Mouse (Mus musculus): Measurements from ENCODE around the gene Zmynd10.
"Not testable (repeated sequence)": the region's sequence is repeated elsewhere in the genome, so short reads cannot be mapped to it uniquely, and the experiment has no call there.

The Zmynd10 gene

GRCm38 (mm10) chr9:107555701-107556100 is 8.6 kb downstream of the Zmynd10 start:
- no peak for DNase-seq (ENCODE audit: low read depth)

GRCm38 (mm10) chr9:107556346-107556745 is 9.2 kb downstream of the Zmynd10 start:
- DNase-seq (ENCODE audit: low read depth): no peak

- DNase-seq (ENCODE audit: low read depth): peak; percentile 91
These were observed 16.0 kb downstream of the Zmynd10 start, which contains the start of gene Tusc2 for GRCm38 (mm10) chr9:107563029-107563581. Tusc2 (plus strand) TSS chr9:107563255.

DNA sequence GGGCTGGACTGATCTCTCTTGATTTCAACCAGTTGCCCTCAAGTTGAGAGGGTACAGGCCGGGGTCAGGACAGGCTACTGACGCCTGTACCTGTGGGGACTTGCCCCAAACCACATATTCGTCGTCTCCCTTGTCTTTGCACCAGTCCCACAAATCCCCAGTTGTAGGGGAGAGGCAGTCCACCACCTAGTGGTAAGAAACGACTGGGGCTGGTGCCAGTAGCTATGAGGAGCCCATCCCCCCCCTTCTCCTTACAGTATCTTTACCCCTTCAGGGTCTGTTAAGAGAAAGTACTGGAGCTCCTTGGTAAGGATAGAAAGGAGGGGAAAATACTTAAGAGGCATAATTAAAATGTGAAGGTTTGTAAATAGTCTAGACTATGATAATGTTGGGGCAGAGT is 18.5 kb downstream of the Zmynd10 start:
- not testable (repeated sequence) for DNase-seq (ENCODE audit: low read depth)

GRCm38 (mm10) chr9:107566041-107566709 is 19.1 kb downstream of the Zmynd10 start:
- peak; percentile 87 for DNase-seq (ENCODE audit: low read depth)

GRCm38 (mm10) chr9:107566855-107567254 is 19.8 kb downstream of the Zmynd10 start:
- no peak for DNase-seq (ENCODE audit: low read depth)

DNA sequence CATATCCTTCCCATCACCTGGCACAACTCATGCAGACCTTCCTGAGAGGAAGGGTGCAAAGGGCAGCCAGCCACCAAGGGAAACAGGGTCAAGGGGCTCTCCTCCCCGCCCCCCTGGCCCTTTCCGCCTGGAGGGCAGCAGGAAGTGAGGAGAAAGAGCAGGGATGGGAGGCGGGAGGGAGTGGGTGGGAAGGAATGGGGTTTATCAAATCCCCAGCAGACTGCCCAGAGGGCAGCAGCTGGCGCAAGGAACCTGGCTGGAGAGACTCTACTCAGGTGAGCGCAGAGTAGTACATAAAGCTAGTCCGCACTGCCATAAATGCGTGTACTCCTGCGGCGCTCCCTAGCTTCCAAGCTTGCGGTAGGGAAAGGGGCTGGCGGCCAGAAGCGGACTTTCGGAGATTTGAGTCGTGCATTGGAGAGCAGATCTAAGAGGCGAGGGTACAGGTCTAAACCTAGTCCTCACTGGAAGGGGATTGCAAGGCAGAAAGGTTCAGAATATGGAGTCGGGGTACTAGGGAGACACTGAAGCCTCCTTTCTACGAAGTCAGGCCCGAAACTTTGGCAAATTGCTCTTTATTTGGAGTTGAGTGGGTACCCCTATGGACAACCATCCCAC is 20.7 kb downstream of the Zmynd10 start, which contains the start of gene Hyal2:
Hyal2 (plus strand) TSS at position 244 of the 618 bp plus-strand sequence.
- no peak for DNase-seq (ENCODE audit: low read depth)

DNA sequence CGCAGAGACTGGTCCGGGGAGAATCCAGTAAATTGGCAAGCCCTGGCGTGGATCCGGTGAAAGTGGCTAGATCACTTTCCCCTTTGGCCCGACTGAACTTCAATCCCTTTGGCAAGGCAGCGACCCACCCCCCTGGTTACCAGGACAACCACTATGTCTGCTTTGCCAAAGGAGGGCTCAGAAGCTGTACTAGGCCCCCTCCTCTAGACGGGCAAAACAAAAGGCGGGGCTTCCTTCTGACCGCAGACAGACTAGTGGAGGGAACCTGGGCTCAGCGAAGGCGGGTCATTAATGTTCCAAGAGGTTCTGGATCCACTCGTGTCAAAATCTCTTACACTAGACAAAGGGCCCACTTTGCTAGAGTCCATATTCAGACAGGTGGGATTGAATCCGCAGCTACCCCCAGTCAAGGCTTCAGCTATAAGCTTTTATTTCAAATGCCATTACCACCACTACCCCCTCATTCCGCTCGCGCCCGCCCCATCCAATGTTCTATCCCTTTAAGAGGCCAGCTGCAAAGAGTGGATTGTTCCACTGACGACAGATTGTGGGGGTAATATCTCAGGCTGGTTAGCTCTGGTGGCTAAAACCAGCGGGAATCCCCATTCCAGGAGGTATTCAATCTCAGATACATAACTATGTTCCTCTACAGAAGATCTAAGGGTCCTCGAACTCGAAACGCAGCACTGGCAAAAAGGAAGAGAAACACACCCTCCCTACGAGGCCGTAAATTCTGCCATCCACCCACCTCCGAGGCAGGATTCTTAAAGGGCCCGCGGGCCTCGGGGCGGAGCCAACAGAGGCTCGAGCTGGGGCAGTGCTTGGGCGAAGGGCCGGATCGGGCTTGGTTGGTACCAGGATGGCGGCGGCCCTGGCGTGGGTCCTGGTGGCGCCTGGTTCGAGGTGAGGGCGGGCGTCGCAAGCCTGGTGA is 21.5 kb downstream of the Zmynd10 start:
- DNase-seq (ENCODE audit: low read depth): peak; percentile 89

- no peak for DNase-seq (ENCODE audit: low read depth)
These were observed 22.2 kb downstream of the Zmynd10 start for GRCm38 (mm10) chr9:107569270-107569669.

GRCm38 (mm10) chr9:107570016-107570415 is 22.9 kb downstream of the Zmynd10 start:
- no peak for DNase-seq (ENCODE audit: low read depth)

DNA sequence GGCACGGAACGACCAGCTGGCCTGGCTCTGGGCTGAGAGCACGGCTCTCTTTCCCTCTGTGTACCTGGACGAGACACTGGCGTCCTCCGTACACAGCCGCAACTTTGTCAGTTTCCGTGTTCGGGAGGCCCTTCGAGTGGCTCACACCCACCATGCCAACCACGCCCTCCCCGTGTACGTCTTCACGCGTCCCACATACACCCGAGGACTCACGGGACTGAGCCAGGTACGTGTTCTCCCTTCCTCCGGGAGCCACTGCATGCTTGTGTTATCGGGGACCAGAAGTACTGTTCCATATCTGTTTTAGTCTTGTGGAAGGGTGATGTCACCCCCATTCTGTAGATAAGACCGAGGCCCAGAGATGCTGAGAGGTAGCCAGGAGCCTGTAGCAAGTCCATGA is 23.7 kb downstream of the Zmynd10 start:
- DNase-seq (ENCODE audit: low read depth): no peak

GRCm38 (mm10) chr9:107571534-107572326 is 24.6 kb downstream of the Zmynd10 start:
- DNase-seq (ENCODE audit: low read depth): no peak

- no peak for DNase-seq (ENCODE audit: low read depth)
These were observed 25.2 kb downstream of the Zmynd10 start for GRCm38 (mm10) chr9:107572327-107572662.

GRCm38 (mm10) chr9:107573774-107574173 is 26.7 kb downstream of the Zmynd10 start:
- not testable (repeated sequence) for DNase-seq (ENCODE audit: low read depth)

DNA sequence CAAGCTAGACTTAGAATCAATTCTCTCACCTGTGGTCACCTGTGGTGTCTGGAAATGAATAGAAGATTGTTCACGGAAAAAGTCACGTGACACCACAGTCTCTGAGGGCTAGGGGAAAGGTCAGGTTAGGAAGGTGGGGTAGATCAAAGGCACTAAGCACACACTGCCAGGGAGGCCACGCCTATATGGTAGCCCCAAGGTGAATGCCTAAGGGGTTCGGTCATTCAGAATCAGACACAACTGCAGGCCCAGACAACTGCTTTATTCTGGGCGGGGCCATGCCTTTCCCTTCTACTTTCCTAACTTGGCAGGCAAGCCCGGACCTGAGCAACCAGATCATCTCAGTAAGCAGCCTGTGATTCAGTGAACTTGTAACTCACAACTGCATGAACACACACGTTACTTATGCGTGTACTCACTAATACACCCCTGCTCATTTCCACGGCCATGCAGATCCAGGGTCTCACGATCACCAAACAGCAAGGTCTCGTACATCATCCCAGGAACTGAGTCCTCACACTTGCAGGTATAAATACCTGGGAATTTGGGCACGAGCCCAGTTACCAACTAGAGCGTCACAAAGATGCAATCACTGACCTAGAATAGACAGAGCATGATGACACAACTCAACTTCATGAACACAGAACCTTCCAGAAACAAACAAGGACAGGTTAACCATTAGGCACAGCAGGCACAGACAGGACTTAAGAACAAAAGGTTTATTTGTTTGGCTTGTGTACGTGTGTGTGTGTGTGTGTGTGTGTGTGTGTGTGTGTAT is 28.7 kb downstream of the Zmynd10 start:
- DNase-seq (ENCODE audit: low read depth): no peak

- no peak for DNase-seq (ENCODE audit: low read depth)
These were observed 29.4 kb downstream of the Zmynd10 start, which contains the start of gene Hyal1 for GRCm38 (mm10) chr9:107576357-107577107. Hyal1 (plus strand) TSS chr9:107576927.

- no peak for DNase-seq (ENCODE audit: low read depth)
These were observed 30.8 kb downstream of the Zmynd10 start for GRCm38 (mm10) chr9:107577871-107578270.

DNA sequence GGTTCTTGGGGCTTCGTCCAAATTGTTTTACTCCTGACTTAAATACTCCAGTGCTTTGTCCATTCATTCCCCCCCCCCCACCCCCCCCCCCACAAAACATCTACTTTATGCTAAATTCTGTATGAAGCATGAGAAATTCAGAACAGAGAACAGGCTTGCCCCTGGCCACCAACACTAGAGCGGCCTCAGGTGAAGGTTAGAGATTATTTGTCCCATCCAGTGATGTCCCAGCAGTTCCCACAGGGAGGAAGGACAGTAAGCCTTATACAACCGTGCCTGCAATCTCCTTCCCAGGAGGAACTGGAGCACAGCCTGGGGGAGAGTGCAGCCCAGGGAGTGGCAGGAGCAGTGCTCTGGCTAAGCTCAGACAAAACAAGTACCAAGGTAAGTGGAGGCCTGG is 31.5 kb downstream of the Zmynd10 start, which contains the start of gene Naa80:
Naa80 (plus strand) TSS at position 301 of the 400 bp plus-strand sequence.
- no peak for DNase-seq (ENCODE audit: low read depth)

- DNase-seq (ENCODE audit: low read depth): no peak
These were observed 32.2 kb downstream of the Zmynd10 start for GRCm38 (mm10) chr9:107579023-107579900.

Measured in naive thymus-derived CD4-positive, alpha-beta T cell, adult 2 months (primary cell).